Comparison of ENCODE assay signal across 18 mouse cellular contexts in the genomic region with DNA sequence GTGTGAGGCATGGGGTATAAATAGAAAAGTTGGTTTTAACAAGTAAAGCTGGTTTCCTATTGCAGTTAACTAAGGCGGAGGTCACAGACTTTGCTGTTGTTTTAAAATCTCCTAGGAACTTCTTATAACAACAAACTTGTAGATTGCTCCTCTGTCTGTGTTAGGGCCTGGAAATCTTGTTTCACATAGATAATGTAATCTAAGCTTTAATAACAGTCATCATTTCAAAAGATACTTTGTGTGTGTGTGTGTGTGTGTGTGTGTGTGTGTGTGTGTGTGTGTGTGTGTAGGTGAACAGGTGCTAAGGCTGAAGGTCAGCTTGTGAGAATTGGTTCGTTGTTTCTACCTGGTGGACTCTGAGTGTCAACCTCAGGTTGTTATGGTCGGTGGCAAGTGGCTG. TPM values are rescaled to one million over a fixed set of nuclear protein-coding genes. Genes with fewer than 3 reads are reported as not detected.
DNase-seq lines count a peak whose midpoint lies in the region; ATAC-seq and TF ChIP-seq lines count a peak whose summit lies in the region.
"Had no signal": no experiment of that assay in that cellular context is flagged by ENCODE, and none has a peak within 500 bp of the region (broad histone marks: within the 10 kb centered on the region; RNA-seq: fewer than 3 reads in every experiment).

No protein-coding gene starts in this region.

- 41% methylated on average over 3 of the region's 3 CpGs for WGBS in liver, adult 2 months
- WGBS in bone marrow, adult 2 months: 23% methylated on average over 3 of the region's 3 CpGs
- WGBS in liver, embryonic 12.5 days (ENCODE audit: insufficient replicate concordance): 56% methylated on average over 3 of the region's 3 CpGs

- no peaks in the 10 kb centered on the region for H3K36me3 ChIP-seq in liver, adult 2 months (ENCODE audit: control insufficient read depth, insufficient read depth, low read length)
- peaks cover 4% of the 10 kb centered on the region; the same call in 1 of the 2 replicates for H3K36me3 ChIP-seq in liver, embryonic 12.5 days
- H3K36me3 ChIP-seq in myocyte (ENCODE audit: control insufficient read depth, insufficient read depth): peaks cover under 1% of the 10 kb centered on the region
- H3K36me3 ChIP-seq: kidney, embryonic 15.5 days had no signal

- no peak for TF ChIP-seq POLR2A in liver, adult 2 months (IDR thresholded peaks at IDR 0.05; ENCODE audit: extremely low read depth, insufficient read depth, low read length)
- TF ChIP-seq POLR2A in bone marrow, adult 2 months (IDR thresholded peaks at IDR 0.05; ENCODE audit: borderline replicate concordance, control insufficient read depth, low read depth, low read length): no peak
- no peak for TF ChIP-seq POLR2A in myocyte (IDR thresholded peaks at IDR 0.05; ENCODE audit: insufficient read length, low read depth)

- H3ac ChIP-seq in myocyte (ENCODE audit: control insufficient read depth, insufficient read length): no peak overlapping the region

- peak overlapping the region; percentile 53 for H3K27ac ChIP-seq in liver, adult 2 months (replicated peaks; ENCODE audit: insufficient read depth, low read depth, low read length)
- peak overlapping the region; percentile 85; the same call in 1 of the 2 replicates for H3K27ac ChIP-seq in bone marrow, adult 2 months (ENCODE audit: control insufficient read depth, insufficient read depth, low read depth, low read length, poor library complexity)
- peak overlapping the region; percentile 78 for H3K27ac ChIP-seq in liver, embryonic 12.5 days
- H3K27ac ChIP-seq: embryonic facial prominence, embryonic 10.5 days; forebrain, embryonic 12.5 days; hindbrain, embryonic 14.5 days; kidney, embryonic 15.5 days; neural tube, embryonic 15.5 days had no signal

- peaks cover 4% of the 10 kb centered on the region; the same call in 1 of the 2 replicates for H3K79me2 ChIP-seq in liver, adult 2 months (ENCODE audit: control insufficient read depth, insufficient read depth, low read length)
- no peaks in the 10 kb centered on the region for H3K79me2 ChIP-seq in myocyte (ENCODE audit: control insufficient read depth, insufficient read depth)

- no peak overlapping the region for H3K9ac ChIP-seq in liver, adult 2 months (ENCODE audit: low read depth, low read length)
- peak overlapping the region; percentile 47 for H3K9ac ChIP-seq in liver, embryonic 12.5 days
- H3K9ac ChIP-seq: forebrain, embryonic 12.5 days; hindbrain, embryonic 14.5 days; kidney, embryonic 15.5 days; neural tube, embryonic 15.5 days had no signal

- ATAC-seq in liver, embryonic 12.5 days: no peak

- H3K9me3 ChIP-seq in liver, embryonic 12.5 days (replicated peaks): no peaks in the 10 kb centered on the region
- H3K9me3 ChIP-seq: embryonic facial prominence, embryonic 10.5 days; forebrain, embryonic 12.5 days; kidney, embryonic 15.5 days; neural tube, embryonic 15.5 days had no signal

- no peak overlapping the region for H3K4me3 ChIP-seq in liver, adult 2 months (ENCODE audit: insufficient read depth, low read depth, low read length)
- H3K4me3 ChIP-seq in bone marrow, adult 2 months (replicated peaks; ENCODE audit: control insufficient read depth, low read depth, low read length): no peak overlapping the region
- no peak overlapping the region for H3K4me3 ChIP-seq in liver, embryonic 12.5 days
- H3K4me3 ChIP-seq in myocyte: no peak overlapping the region
- H3K4me3 ChIP-seq: embryonic facial prominence, embryonic 10.5 days; forebrain, embryonic 12.5 days; kidney, embryonic 15.5 days; neural tube, embryonic 15.5 days had no signal

- peaks cover 15% of the 10 kb centered on the region for H3K4me1 ChIP-seq in liver, adult 2 months (ENCODE audit: control insufficient read depth, insufficient read depth, low read length)
- peaks cover 7% of the 10 kb centered on the region for H3K4me1 ChIP-seq in bone marrow, adult 2 months (ENCODE audit: control insufficient read depth, insufficient read depth, low read length)
- H3K4me1 ChIP-seq in liver, embryonic 12.5 days: peaks cover 50% of the 10 kb centered on the region

- no peaks in the 10 kb centered on the region for H3K27me3 ChIP-seq in liver, adult 2 months (ENCODE audit: control insufficient read depth, insufficient read depth, low read length)
- no peaks in the 10 kb centered on the region for H3K27me3 ChIP-seq in liver, embryonic 12.5 days (replicated peaks)
- no peaks in the 10 kb centered on the region for H3K27me3 ChIP-seq in myocyte (ENCODE audit: control insufficient read depth, insufficient read depth, insufficient read length)
- H3K27me3 ChIP-seq: forebrain, embryonic 12.5 days; kidney, embryonic 15.5 days; neural tube, embryonic 15.5 days had no signal

- peak overlapping the region; percentile 49; the same call in 1 of the 2 replicates for H3K4me2 ChIP-seq in liver, embryonic 12.5 days
- peak overlapping the region; percentile 25 for H3K4me2 ChIP-seq in myocyte (ENCODE audit: low read depth)
- H3K4me2 ChIP-seq: forebrain, embryonic 12.5 days; hindbrain, embryonic 14.5 days; kidney, embryonic 15.5 days; neural tube, embryonic 15.5 days had no signal

- DNase-seq in liver, adult 2 months (ENCODE audit: extremely low read depth, low read depth, low spot score): no peak
- DNase-seq in liver: no peak
- no peak for DNase-seq in ovary, adult 18-20 months (ENCODE audit: low spot score)
- no peak for DNase-seq in urinary bladder, postnatal 25 days (ENCODE audit: low spot score)
- DNase-seq: adrenal gland, postnatal 14 days; cerebellum, adult 8-10 months; gastrocnemius, postnatal 10 days; heart, postnatal 36 days; midbrain, embryonic 14.5 days; right cerebral cortex, postnatal 14 days had no signal

- TF ChIP-seq CTCF in liver, adult 2 months (IDR thresholded peaks at IDR 0.05; ENCODE audit: low read depth, low read length): no peak
- no peak for TF ChIP-seq CTCF in bone marrow, adult 2 months (IDR thresholded peaks at IDR 0.05; ENCODE audit: control insufficient read depth, insufficient read depth, low read length)

TF ChIP-seq in myocyte, 11 proteins besides CTCF, POLR2A, EP300 and RAD21:
- no peak for TF ChIP-seq SRF (IDR thresholded peaks at IDR 0.05; ENCODE audit: control insufficient read depth, insufficient read length, low read depth)
- no peak for TF ChIP-seq USF1 (IDR thresholded peaks at IDR 0.05; ENCODE audit: low read depth)
- TF ChIP-seq TCF12 (IDR thresholded peaks at IDR 0.05; ENCODE audit: insufficient read depth, poor library complexity, severe bottlenecking): no peak
- no peak for TF ChIP-seq MYOD1 (IDR thresholded peaks at IDR 0.05; ENCODE audit: control insufficient read depth in 1 of 3, insufficient read length in 2 of 3, low read depth in 2 of 3)
TF ChIP-seq in myocyte: peak in this region for 0.

RNA-seq across cellular contexts. Expression of a gene that starts 5.5 kb away (rescaled TPM):
- total RNA-seq in liver, adult 2 months (2014; rRNA removed): 0.28 and 0.47 TPM in 2 replicates
- polyA plus RNA-seq in liver, adult 2 months (2012; rRNA removed): 1.1 and 1.6 TPM in 2 replicates
- 0.79 and 2.4 TPM in 2 replicates for polyA plus RNA-seq in bone marrow, adult 2 months (2011; ENCODE audit: insufficient read depth, insufficient read length, low replicate concordance, missing spikeins)
- 1.3 and 1.6 TPM in 2 replicates for polyA plus RNA-seq in liver, embryonic 12.5 days (2016; fragmentation: Nextera tagmentation; extraction: Ambion mirVana)
- polyA plus RNA-seq in myocyte (2012; fragmentation: generic; extraction: Trizol): 734 TPM

RNA-seq across cellular contexts. Expression of a gene that starts 10.1 kb away (rescaled TPM):
- total RNA-seq in liver, adult 2 months (2014; rRNA removed): 477 and 556 TPM in 2 replicates
- 553 and 575 TPM in 2 replicates for polyA plus RNA-seq in liver, adult 2 months (2012; rRNA removed)
- 1,368 and 2,050 TPM in 2 replicates for polyA plus RNA-seq in bone marrow, adult 2 months (2011; ENCODE audit: insufficient read depth, insufficient read length, low replicate concordance, missing spikeins)
- 533 and 540 TPM in 2 replicates for polyA plus RNA-seq in liver, embryonic 12.5 days (2016; fragmentation: Nextera tagmentation; extraction: Ambion mirVana)
- polyA plus RNA-seq in myocyte (2012; fragmentation: generic; extraction: Trizol): 2,234 TPM

RNA-seq across cellular contexts. Expression of a gene that starts 21.7 kb away (rescaled TPM):
- total RNA-seq in liver, adult 2 months (2014; rRNA removed): 7.9 and 10.7 TPM in 2 replicates
- 9.2 and 12.8 TPM in 2 replicates for polyA plus RNA-seq in liver, adult 2 months (2012; rRNA removed)
- 26.2 and 36.1 TPM in 2 replicates for polyA plus RNA-seq in bone marrow, adult 2 months (2011; ENCODE audit: insufficient read depth, insufficient read length, low replicate concordance, missing spikeins)
- polyA plus RNA-seq in liver, embryonic 12.5 days (2016; fragmentation: Nextera tagmentation; extraction: Ambion mirVana): 15.0 and 16.0 TPM in 2 replicates
- 166 TPM for polyA plus RNA-seq in myocyte (2012; fragmentation: generic; extraction: Trizol)

RNA-seq across cellular contexts. Expression of a gene that starts 43.6 kb away (rescaled TPM):
- 3.2 and 4.4 TPM in 2 replicates for total RNA-seq in liver, adult 2 months (2014; rRNA removed)
- 6.8 and 8.1 TPM in 2 replicates for polyA plus RNA-seq in liver, adult 2 months (2012; rRNA removed)
- 7.0 and 9.8 TPM in 2 replicates for polyA plus RNA-seq in bone marrow, adult 2 months (2011; ENCODE audit: insufficient read depth, insufficient read length, low replicate concordance, missing spikeins)
- 7.7 and 8.1 TPM in 2 replicates for polyA plus RNA-seq in liver, embryonic 12.5 days (2016; fragmentation: Nextera tagmentation; extraction: Ambion mirVana)
- polyA plus RNA-seq in myocyte (2012; fragmentation: generic; extraction: Trizol): 13.8 TPM

RNA-seq across cellular contexts. Expression of a gene that starts 45.0 kb away (rescaled TPM):
- 13.8 and 21.9 TPM in 2 replicates for total RNA-seq in liver, adult 2 months (2014; rRNA removed)
- polyA plus RNA-seq in liver, adult 2 months (2012; rRNA removed): 63.1 and 64.5 TPM in 2 replicates
- 45.0 and 74.4 TPM in 2 replicates for polyA plus RNA-seq in bone marrow, adult 2 months (2011; ENCODE audit: insufficient read depth, insufficient read length, low replicate concordance, missing spikeins)
- polyA plus RNA-seq in liver, embryonic 12.5 days (2016; fragmentation: Nextera tagmentation; extraction: Ambion mirVana): 34.9 and 40.3 TPM in 2 replicates
- polyA plus RNA-seq in myocyte (2012; fragmentation: generic; extraction: Trizol): 52.5 TPM

Comparison
In these comparisons a context has a peak if more than half of its experiments do, and no peak if none do; other contexts are left out.
1. RNA of a gene that starts 5.5 kb away (polyA plus RNA-seq): 734 TPM in myocyte (single experiment); 0.79 to 2.4 TPM in bone marrow, adult 2 months, 1.3 to 1.6 TPM in liver, embryonic 12.5 days and 1.1 to 1.6 TPM in liver, adult 2 months; every median in the first group is over 100 times any median in the second.
2. Peak in every context shown above with its lines, with median percentiles within 50 percentile points of each other: H3K27ac ChIP-seq.